Mouse (Mus musculus) right cerebral cortex, postnatal 4 days (tissue): ENCODE measurements around the gene Vmn1r30.

Experiments used
- DNase-seq: peaks from one replicate; pipeline ENCODE4 v3.0.0-alpha.2; 2022

Gene Vmn1r30

GRCm38 (mm10) chr6:58443285-58443684, at the start of gene Vmn1r30:
Gene Vmn1r30 (minus strand): TSS chr6:58443385.
- DNase-seq = no peak

GRCm38 (mm10) chr6:58475230-58475629, 32.0 kb upstream of the Vmn1r30 start, which contains the start of gene Vmn1r31:
Gene Vmn1r31 (minus strand): TSS chr6:58475330.
- DNase-seq = no peak
